Mouse (Mus musculus) limb, embryonic 10.5 days (tissue): ENCODE results near the gene Tspan18. TPM values are rescaled to one million over a fixed set of nuclear protein-coding genes. Genes with fewer than 3 reads are reported as not detected.

ENCODE experiments used
- DNase-seq: peaks from one replicate; pipeline ENCODE4 v3.0.0-alpha.2; 2017; ENCODE audit warnings: low spot score
- H3K27ac ChIP-seq: fragments of 300-500 bp; sonication (generic); 2 replicates; pipeline ENCODE4 v1.5.1; 2016; ENCODE audit warnings: mild to moderate bottlenecking
- H3K27me3 ChIP-seq: fragments of 300-500 bp; sonication (generic); 2 replicates; pipeline ENCODE4 v1.6.1; 2016; ENCODE audit warnings: low read depth, mild to moderate bottlenecking; ENCODE audit not compliant: poor library complexity, severe bottlenecking
- H3K36me3 ChIP-seq: fragments of 300-500 bp; sonication (generic); 2 replicates; pipeline ENCODE4 v1.6.1; 2016; ENCODE audit warnings: mild to moderate bottlenecking, moderate library complexity
- H3K4me1 ChIP-seq: fragments of 300-500 bp; sonication (generic); 2 replicates; pipeline ENCODE4 v1.6.1; 2016
- H3K4me3 ChIP-seq: fragments of 300-500 bp; sonication (generic); 2 replicates; pipeline ENCODE4 v1.5.1; 2016; ENCODE audit warnings: mild to moderate bottlenecking, moderate library complexity
- H3K9me3 ChIP-seq: fragments of 300-500 bp; sonication (generic); replicated peaks from 2 replicates; pipeline ENCODE4 v1.6.1; 2016; ENCODE audit warnings: mild to moderate bottlenecking
- WGBS: fragments of 180-500 bp; shearing (Covaris S2); methylation state at CpG from one replicate; pipeline ENCODE4 v1.1.7; 2016; 5-methylcytosine and 5-hydroxymethylcytosine counted together
- polyA plus RNA-seq: library from polyadenylated mRNA; unstranded; fragments of >200 nt; fragmentation: Nextera tagmentation; extraction: Ambion mirVana; gene quantifications from 2 replicates; pipeline ENCODE4 v1.2.1, GENCODE M21; 2016

Tspan18 gene
- 9.9 and 13.4 TPM in 2 replicates for polyA plus RNA-seq

DNA sequence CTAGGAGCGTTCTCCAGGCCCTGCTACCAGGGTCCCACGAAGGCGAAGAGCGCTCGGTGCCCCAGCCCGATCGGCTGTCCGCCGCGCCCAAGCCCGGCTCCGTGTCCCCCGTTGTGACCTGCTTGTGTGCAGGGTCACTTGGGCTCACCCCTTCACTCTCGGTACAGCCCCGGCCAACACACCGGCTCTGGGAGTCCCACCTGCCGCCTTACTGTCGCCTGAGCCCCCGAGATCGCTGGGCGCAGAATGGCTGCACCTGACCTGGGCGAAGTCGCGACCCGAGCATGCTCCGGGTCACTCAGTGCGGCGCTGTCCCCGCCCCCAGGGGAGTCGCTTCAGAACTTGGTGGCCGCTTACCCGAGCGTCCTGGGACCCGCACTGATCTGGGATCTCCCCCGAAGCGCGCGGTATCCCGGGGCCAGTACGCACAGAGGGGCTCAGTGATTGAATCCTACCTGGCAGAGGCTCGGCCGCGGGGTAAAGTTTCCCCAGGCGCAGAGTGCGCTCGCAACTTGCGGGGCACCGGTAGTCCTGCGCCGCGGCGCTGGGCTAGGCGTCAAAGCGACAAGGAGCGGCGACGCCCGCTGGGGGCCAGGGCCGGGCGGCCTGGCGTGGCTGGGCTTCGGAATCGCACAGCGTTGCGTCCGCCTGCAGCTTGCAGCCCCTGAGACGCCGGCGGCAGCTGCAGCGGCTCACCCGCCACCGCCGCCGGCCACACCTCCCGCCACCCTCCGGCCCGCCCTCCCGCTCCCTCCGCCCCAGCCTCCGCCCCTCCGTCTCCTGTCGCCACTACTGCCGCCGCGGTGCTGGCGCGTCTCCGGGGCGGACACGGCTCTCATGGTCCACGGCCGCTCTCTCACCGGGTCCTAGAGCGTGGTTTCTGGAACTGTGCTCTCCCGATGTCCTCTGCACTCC lies at the start of gene Tspan18:
Gene Tspan18 (minus strand): TSS at position 689 of the 915 bp plus-strand sequence.
- Histone ChIP-seq H3K4me3 (peak within 1 kb of the TSS; percentile 73), H3K4me1 (peaks cover 31% of the 10 kb centered on the region), H3K27ac (peak within 1 kb of the TSS; percentile 82), H3K36me3 (no peaks in the 10 kb centered on the region), H3K27me3 (peaks cover 32% of the 10 kb centered on the region), H3K9me3 (no peaks in the 10 kb centered on the region)
- under 1% methylated on average over 95 of the region's 95 CpGs for WGBS
- peak; percentile 88 for DNase-seq

DNA sequence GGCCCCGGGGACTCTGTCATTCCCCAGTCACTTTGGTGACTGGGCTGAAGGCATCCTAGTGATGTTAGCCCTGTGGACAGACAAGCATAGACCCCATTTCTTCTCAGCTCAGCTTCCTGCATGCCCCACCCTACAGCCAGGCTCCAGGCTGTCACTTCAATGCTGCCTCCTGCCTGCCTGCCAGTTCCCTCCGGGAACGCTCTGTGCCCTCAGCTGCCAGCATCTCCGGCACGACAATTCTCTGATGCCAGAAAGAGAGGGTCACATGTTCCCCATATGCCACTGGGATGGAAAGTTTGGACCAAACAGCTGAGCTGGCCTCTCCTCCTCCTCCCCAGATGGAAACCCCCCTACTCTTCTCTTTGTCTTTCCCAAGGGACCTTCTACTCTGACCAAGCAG lies 49.5 kb upstream of the Tspan18 start:
- H3K27me3 ChIP-seq, result no peaks in the 10 kb centered on the region
- no peak overlapping the region for H3K27ac ChIP-seq
- WGBS, result 88% methylated on average over 5 of the region's 5 CpGs
- H3K9me3 ChIP-seq, result no peaks in the 10 kb centered on the region
- no peak overlapping the region for H3K4me3 ChIP-seq
- DNase-seq, result no peak
- peaks cover 26% of the 10 kb centered on the region for H3K4me1 ChIP-seq
- H3K36me3 ChIP-seq, result no peaks in the 10 kb centered on the region

- Histone ChIP-seq H3K36me3 (no peaks in the 10 kb centered on the region), H3K4me3 (no peak overlapping the region), H3K27ac (0 out of 2 replicates have a peak overlapping the region, but pooled peaks have one; percentile 5), H3K27me3 (no peaks in the 10 kb centered on the region), H3K4me1 (peaks cover 33% of the 10 kb centered on the region), H3K9me3 (no peaks in the 10 kb centered on the region)
- WGBS, result 13% methylated on average over 2 of the region's 2 CpGs
- no peak for DNase-seq
Measured at GRCm38 (mm10) chr2:93380680-93381089, 46.4 kb upstream of the Tspan18 start.

DNA sequence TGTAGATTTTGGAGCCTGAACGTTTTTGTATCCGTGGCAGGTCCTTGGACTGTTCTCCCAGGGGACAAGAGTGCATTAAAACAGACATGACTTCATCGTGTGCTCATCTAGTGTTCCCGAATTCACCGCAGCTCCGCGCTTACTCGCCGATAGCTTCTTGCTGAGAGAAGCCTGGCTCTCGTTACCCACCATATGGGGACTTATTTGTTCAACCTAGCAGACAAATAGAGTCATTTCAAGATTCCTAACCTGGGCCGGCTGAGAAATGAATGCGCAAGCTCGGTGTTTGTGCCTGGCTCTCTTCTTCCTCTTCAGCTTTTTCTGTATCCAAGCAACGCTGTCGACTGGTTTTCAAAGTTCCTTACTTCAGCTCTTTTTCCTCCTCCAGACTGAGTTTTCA lies 43.5 kb upstream of the Tspan18 start:
- Histone ChIP-seq H3K36me3 (no peaks in the 10 kb centered on the region), H3K27ac (no peak overlapping the region), H3K4me3 (no peak overlapping the region), H3K27me3 (no peaks in the 10 kb centered on the region), H3K9me3 (no peaks in the 10 kb centered on the region), H3K4me1 (peaks cover 35% of the 10 kb centered on the region)
- DNase-seq, result no peak
- 69% methylated on average over 15 of the region's 15 CpGs for WGBS

GRCm38 (mm10) chr2:93377157-93377556 lies 42.9 kb upstream of the Tspan18 start:
- Histone ChIP-seq H3K4me3 (no peak overlapping the region), H3K27me3 (no peaks in the 10 kb centered on the region), H3K36me3 (no peaks in the 10 kb centered on the region), H3K4me1 (peaks cover 41% of the 10 kb centered on the region), H3K9me3 (no peaks in the 10 kb centered on the region), H3K27ac (no peak overlapping the region)
- 97% methylated on average over 3 of the region's 3 CpGs for WGBS
- no peak for DNase-seq

DNA sequence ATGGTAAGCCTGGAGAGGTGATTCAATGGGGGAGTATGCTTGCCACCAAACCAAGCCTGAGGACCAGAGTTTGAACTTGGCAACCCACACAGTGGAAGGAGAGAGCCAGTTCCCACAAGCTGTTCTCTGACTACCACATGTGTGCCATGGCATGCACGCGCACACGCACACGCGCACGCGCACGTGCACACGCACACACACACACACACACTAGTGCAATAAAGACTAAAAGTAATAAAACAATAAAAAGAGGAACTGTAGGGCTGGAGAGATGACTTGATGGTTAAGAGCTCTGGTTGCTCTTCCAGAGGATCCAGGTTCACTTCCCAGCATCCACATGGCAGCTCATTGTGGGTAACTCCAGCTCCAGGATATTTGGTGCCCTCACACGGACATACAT lies 38.6 kb upstream of the Tspan18 start:
- peak overlapping the region; percentile 42; the same call in 1 of the 2 replicates for H3K27ac ChIP-seq

GRCm38 (mm10) chr2:93372097-93372571 lies 37.8 kb upstream of the Tspan18 start:
- H3K9me3 ChIP-seq, result no peaks in the 10 kb centered on the region
- H3K27ac ChIP-seq, result peak overlapping the region; percentile 42; the same call in 1 of the 2 replicates
- no peaks in the 10 kb centered on the region for H3K27me3 ChIP-seq
- H3K4me3 ChIP-seq, result no peak overlapping the region
- no peak for DNase-seq
- 16% methylated on average over 6 of the region's 6 CpGs for WGBS
- no peaks in the 10 kb centered on the region for H3K36me3 ChIP-seq
- H3K4me1 ChIP-seq, result peaks cover 30% of the 10 kb centered on the region

More for the DNA sequence above, 38.6 kb upstream of the Tspan18 start:
- Histone ChIP-seq H3K36me3 (no peaks in the 10 kb centered on the region), H3K4me1 (peaks cover 32% of the 10 kb centered on the region), H3K4me3 (no peak overlapping the region), H3K27me3 (no peaks in the 10 kb centered on the region), H3K9me3 (no peaks in the 10 kb centered on the region)
- no peak for DNase-seq
- WGBS, result 94% methylated on average over 10 of the region's 10 CpGs

GRCm38 (mm10) chr2:93368954-93369353 lies 34.6 kb upstream of the Tspan18 start:
- Histone ChIP-seq H3K4me3 (no peak overlapping the region), H3K9me3 (no peaks in the 10 kb centered on the region), H3K27me3 (no peaks in the 10 kb centered on the region), H3K27ac (no peak overlapping the region), H3K36me3 (no peaks in the 10 kb centered on the region), H3K4me1 (peaks cover 47% of the 10 kb centered on the region)
- 85% methylated on average over 8 of the region's 8 CpGs for WGBS
- no peak for DNase-seq

GRCm38 (mm10) chr2:93367962-93368361 lies 33.7 kb upstream of the Tspan18 start:
- no peaks in the 10 kb centered on the region for H3K9me3 ChIP-seq
- WGBS, result 65% methylated on average over 6 of the region's 6 CpGs
- H3K4me3 ChIP-seq, result no peak overlapping the region
- DNase-seq, result no peak
- H3K36me3 ChIP-seq, result no peaks in the 10 kb centered on the region
- H3K4me1 ChIP-seq, result peaks cover 47% of the 10 kb centered on the region
- H3K27me3 ChIP-seq, result no peaks in the 10 kb centered on the region
- no peak overlapping the region for H3K27ac ChIP-seq

DNA sequence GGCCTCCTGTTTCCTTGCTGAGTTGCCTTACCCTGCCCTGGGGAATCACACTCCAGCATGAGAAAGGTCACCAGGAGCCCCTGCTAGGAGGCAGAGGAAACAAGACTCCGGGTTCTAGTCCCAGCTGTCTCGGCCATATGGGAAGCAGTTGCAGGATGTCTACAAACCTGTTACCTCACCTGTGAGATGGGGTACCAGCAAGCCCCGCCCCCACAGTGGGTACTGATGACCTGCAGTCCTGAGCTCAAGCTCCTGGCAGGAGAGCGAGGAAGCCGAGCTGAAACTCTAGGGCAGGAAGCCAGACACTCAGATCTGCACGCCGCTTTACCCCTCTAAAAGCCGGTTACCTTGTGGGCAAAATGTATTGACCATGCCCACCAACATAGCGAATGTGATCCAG lies 31.1 kb upstream of the Tspan18 start:
- H3K4me1 ChIP-seq, result peaks cover 43% of the 10 kb centered on the region
- H3K36me3 ChIP-seq, result no peaks in the 10 kb centered on the region
- H3K4me3 ChIP-seq, result no peak overlapping the region
- 67% methylated on average over 9 of the region's 9 CpGs for WGBS
- H3K27me3 ChIP-seq, result no peaks in the 10 kb centered on the region
- DNase-seq, result no peak
- H3K9me3 ChIP-seq, result no peaks in the 10 kb centered on the region
- no peak overlapping the region for H3K27ac ChIP-seq

GRCm38 (mm10) chr2:93364951-93365350 lies 30.6 kb upstream of the Tspan18 start:
- Histone ChIP-seq H3K4me1 (peaks cover 48% of the 10 kb centered on the region), H3K27me3 (no peaks in the 10 kb centered on the region), H3K9me3 (no peaks in the 10 kb centered on the region), H3K27ac (peak overlapping the region; percentile 22; the same call in 1 of the 2 replicates), H3K36me3 (no peaks in the 10 kb centered on the region), H3K4me3 (no peak overlapping the region)
- DNase-seq, result no peak
- 75% methylated on average over 2 of the region's 2 CpGs for WGBS

- peaks cover 31% of the 10 kb centered on the region for H3K4me1 ChIP-seq
- H3K4me3 ChIP-seq, result no peak overlapping the region
- peak; percentile 56 for DNase-seq
- H3K27me3 ChIP-seq, result no peaks in the 10 kb centered on the region
- WGBS, result 8% methylated on average over 5 of the region's 5 CpGs
- H3K27ac ChIP-seq, result no peak overlapping the region
- H3K36me3 ChIP-seq, result no peaks in the 10 kb centered on the region
- H3K9me3 ChIP-seq, result no peaks in the 10 kb centered on the region
Measured at GRCm38 (mm10) chr2:93361454-93361853, 27.1 kb upstream of the Tspan18 start.

- H3K27me3 ChIP-seq, result no peaks in the 10 kb centered on the region
- 82% methylated on average over 6 of the region's 6 CpGs for WGBS
- H3K9me3 ChIP-seq, result no peaks in the 10 kb centered on the region
- H3K4me3 ChIP-seq, result no peak overlapping the region
- H3K27ac ChIP-seq, result no peak overlapping the region
- peaks cover 34% of the 10 kb centered on the region for H3K4me1 ChIP-seq
- DNase-seq, result no peak
- no peaks in the 10 kb centered on the region for H3K36me3 ChIP-seq
Measured at GRCm38 (mm10) chr2:93360310-93360709, 26.0 kb upstream of the Tspan18 start.
